Mouse (Mus musculus) layer of hippocampus, postnatal 25 days (tissue): ENCODE results near the gene Ube2h. TPM values are rescaled to one million over a fixed set of nuclear protein-coding genes. Genes with fewer than 3 reads are reported as not detected.
"Not testable (repeated sequence)": the region's sequence is repeated elsewhere in the genome, so short reads cannot be mapped to it uniquely, and the experiment has no call there.

ENCODE experiments used
- DNase-seq, 2 experiments: peaks; one replicate each; pipeline ENCODE4 v3.0.0; 2022; ENCODE audit warnings: mixed read lengths in 2 of 2, low spot score in 1 of 2; ENCODE audit errors: extremely low spot score in 1 of 2
- total RNA-seq, 2 experiments: library from RNA; stranded (reverse); gene quantifications; 2 replicates each; pipeline ENCODE4 v1.2.3; 2021

Gene Ube2h
- 10 to 100 TPM; 84.6 to 92.2 TPM for total RNA-seq

DNA sequence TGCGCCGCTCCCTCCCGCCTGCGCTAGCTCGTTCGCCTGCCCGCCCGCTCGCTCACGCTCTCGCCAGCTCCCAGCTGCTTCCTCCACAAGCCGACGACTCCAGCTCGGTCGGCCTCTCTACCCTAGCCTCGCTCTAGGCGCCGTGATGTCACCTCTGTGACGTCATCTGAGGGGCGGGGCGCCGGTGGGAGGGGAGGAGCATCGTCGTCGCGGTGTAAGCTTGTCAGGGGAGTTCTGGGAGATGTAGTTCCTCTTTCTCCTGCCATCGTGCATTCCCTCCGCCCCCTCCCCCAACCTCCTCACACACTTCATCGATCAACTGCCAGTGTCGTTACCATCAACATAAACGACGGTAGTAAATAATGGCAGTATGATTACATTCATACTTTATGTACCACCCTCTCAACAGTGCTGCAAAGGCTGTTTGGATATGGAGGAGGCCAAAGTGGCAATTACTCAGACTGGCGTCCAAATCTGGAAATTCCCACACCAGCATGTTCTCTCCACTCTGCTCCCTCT is at the start of gene Ube2h:
Gene Ube2h (minus strand): TSS at position 141 of the 519 bp plus-strand sequence.
- DNase-seq, result peak; percentile 99 to 100

DNA sequence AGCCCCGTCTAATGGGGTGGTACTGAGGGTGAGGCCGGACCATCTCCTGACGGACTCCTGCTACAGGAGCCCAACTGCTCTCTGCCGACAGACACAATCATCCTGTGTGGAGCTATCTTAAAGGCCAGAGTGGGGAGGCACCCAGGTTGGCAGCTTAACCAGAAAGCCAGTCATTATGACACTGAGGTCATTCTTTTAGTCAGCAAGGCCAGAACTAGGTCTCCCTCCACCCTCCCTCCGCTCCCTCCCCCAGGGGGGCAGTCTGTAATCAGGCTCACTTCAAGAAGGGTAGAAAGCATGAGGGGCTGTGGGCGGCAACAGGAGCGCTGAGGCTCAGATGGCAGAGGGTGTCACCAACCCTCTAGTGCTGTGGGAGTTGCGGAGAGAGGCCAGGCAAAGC is 49.3 kb upstream of the Ube2h start:
- DNase-seq, result no peak

DNA sequence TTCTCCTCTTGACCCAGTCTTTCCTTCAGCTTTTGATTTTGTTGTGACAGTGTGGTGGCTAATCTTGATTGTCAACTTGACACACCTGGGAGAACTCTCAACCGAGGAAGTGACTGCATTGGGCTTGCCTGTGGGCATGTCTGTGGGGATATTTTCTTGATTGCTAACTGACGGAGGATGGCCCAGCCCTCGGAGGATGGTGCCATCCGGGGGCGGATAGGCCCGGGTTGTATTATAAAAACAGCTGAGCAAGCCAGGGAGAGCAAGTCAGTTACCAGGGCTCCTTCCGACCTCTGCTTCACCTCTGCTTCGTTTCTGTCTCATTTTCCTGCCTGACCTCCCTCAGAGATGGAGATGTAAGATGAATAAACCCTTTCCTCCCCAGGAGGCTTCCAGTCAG is 48.4 kb upstream of the Ube2h start:
- no peak for DNase-seq

DNA sequence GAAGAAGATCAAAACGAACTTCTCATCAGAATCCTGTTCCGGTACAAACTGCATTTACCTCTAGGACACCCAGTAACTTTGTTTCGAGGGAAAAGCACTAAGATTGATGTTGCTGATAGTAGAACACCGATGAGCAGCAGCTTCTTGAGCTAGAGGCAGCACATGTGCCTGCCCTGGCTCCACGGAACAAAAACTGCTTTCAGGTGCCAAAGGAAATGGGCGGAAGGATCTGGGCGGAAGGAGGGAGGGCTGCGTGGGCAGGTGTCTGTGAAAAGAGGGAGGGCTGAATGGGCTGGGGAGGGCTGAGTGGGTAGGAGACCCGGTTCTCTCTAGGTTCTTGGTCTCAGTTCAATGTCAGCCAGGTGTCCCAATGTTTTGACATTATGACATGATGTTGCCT is 47.0 kb upstream of the Ube2h start:
- DNase-seq, result no peak

DNA sequence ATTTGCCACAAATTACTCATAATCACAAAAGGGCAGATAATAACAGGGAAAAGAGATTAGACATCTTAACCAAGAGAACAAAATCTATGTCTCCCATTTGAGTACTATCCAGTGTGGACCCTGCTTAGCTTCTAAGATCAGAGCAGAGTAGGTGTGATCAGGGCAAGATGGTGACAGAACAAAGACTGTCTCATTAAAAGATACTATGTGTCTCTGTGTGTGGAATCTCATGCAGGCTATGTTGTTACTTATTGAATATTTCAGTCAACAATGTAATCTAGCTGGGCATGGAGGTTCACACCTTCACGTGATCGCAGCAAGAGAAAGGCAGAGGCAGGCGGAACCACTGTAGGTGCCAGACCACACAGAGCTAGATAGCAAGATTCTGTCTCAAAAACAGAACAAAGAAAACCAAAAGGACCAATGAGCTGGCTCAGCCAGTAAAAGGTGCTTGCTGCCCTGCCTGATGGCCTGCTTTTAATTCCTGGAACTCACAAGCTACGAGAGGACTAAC is 43.0 kb upstream of the Ube2h start:
- DNase-seq, result no peak

DNA sequence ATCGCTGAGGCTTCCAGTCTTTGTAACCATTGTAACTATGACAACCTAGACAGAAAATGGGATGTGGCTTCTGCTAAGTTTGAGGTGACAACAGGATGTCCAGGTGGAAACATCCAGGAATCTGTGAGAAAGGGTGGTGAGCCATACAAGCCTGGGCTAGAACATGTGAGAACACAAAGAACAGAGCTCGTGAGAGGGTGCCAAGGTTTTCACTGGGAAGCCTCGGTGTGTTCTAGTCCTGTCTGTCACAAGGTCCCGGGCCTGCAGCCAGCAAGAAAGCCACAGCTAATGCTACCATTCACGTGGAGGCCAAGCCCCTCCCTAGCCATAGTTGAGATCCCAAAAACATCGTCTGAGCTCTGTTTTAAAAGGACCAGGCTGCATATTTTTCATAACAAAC is 42.4 kb upstream of the Ube2h start:
- no peak for DNase-seq

DNA sequence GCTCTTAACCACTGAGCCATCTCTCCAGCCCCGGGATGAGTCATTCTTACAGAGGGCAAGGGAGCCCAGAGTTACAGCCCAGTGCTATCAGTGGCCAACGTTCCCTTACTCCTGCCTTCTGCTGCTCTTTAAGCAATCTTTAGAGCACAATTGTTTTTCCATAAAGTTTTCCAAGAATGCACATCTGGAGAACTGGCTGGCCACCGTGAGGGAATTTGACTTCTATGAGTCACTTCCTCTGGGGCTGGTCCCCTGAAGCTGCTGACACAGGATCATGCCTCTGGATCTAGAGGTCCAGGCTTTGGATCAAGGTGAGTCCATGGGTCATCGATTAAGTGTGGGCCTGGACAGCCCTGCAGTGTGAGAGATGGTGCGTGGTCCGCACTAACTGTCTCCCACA is 39.7 kb upstream of the Ube2h start:
- DNase-seq, result no peak

DNA sequence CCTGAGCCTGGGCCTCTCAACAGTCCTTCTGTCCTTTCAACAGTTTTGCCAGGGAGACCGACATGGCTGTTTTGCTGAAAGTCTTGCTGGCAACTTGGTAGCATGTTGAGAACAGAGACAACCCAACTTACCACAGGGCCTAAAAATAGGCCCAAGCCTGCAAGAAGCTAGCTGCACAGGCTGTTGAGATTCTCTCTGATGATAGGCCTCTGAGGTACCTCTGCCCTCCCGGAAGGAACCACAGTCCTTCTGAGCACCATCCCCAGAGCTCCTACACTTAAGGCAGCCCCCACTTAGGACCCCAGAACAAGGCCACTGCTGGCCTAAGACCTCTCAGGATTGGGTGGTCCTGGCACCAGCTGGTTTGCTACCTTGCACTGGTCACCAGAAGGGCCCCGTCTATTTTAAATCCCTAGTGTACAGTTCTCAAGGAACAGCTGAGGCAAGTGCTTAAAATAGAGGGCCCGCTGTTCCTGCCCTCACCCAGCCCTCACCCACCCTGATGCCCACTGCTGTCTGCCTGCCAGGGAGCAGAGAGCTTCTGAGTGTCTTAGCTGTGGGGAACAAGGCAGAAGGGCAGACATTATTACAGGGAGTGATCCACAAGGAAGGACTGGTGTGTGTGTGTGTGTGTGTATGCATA is 36.0 kb upstream of the Ube2h start:
- DNase-seq, result no peak

DNA sequence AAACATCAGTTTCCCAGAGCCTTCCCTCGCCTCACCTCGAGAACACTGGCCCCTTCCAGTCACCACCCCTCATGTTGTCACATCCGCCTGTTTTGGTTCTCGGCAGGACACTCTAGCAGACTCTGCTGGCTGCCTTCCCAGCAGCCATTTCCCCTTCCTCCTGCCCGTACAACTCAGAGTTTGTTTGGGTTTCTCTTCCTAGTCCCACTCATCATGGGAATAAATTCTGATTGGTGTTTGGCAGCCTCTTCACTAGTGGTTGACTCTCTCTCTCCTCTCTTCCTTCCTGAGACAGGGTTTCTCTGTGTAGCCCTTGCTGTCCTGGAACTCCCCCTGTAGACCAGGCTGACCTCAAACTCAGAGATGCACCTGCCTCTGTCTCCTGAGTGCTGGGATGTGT is 32.6 kb upstream of the Ube2h start:
- peak in 1 of 2 experiments; percentile 15 for DNase-seq

DNA sequence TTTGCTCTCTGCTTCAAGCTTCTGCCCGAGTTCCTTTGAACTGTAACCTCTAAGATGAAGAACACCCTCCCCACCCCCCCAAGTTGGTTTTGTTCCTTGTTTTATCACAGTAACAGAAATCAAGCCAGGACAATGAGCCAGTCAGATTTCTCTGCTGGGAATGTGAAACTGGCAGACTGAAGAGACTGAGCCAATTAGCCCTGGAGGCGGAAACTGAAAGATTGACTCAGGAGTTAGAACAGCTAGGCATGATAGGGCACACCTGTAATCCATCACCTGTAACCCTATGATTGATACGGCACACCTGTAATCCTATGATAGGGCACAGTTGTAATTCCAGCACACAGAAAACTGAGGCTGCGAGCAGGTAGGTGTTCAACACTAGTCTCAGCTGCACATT is 27.9 kb upstream of the Ube2h start:
- no peak for DNase-seq

DNA sequence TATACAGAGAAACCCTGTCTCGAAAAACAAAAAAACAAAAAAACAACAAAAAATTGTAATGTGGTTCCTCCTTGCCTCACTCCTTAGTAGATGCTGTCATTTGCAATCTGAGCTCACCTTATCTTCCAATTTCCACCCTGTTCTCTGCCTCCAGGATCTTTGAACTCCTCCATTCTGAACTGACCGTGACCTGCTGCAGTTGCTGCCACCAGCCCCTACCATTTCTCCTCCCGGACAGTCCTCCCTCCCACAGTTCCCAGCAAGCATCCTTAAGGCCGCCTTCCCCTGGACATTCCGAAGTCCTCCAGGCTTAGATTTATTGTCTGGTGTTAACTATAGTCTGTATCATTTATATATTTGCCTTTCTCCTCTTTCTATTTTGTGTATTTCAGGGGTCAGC is 26.4 kb upstream of the Ube2h start:
- no peak for DNase-seq

DNA sequence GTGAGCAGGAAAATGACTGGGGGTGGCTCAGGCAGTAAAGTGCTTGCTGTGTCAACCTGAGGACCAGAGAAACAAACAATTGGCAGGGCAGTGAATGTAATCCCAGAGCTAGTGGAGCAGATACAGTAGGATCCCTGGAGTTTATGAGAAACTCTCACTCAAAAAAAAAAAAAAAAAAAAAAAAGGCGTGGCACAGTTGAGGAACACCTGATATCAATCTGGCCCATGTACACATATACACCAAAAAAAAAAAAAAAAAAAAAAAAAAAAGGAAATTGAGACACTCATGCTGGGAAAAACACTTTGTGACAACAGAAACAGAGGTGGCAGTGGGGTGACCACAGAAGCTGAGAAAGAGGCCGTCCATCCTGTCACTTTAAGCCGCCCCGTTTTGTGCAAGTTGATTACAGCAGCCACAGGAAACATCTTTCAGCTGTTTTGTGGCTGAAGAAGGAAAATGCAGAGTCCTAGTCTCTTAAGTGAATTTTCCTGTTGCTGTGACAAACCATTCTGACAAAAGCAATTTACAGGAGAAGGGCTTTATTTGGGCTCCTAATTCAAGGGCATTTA is 21.7 kb upstream of the Ube2h start:
- no peak for DNase-seq

DNA sequence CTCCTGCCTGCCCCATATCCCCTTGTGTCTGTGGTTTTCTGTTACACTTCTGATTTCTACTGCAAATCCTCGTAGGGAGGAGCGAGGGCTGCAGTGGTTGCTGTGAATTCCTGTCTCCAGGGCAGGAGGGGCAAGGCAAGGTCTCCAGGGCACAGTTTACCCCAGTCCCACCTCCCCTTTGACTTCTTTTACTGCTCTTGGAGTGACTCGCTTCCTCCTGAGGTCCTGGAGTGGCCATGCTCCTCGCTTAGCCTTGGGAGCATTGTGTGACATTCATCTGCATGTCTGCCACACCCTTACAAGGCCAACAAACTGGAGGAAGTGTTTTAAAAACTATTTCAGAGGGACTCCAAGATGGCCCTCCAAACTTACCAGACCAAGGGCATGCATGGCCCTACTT is 16.7 kb upstream of the Ube2h start:
- DNase-seq, result no peak

DNA sequence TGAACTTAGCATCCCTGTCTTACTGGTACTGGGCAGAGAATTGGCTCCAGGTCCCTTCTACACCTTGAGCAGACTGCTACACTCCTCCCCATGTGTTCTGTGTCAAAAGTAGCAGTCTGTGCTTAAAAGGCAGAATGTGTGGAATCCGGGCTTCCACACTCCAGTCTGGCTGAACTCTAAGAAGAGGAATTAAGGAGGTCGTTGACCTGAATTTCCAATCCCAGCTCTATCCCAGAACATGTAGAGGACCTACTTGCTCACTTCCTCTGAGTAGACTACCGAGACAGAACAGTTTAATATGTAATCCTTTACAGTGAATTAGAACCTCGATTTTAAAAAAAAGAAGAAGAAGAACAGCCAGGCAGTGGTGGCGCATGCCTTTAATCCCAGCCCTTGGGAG is 14.9 kb upstream of the Ube2h start:
- DNase-seq, result no peak

DNA sequence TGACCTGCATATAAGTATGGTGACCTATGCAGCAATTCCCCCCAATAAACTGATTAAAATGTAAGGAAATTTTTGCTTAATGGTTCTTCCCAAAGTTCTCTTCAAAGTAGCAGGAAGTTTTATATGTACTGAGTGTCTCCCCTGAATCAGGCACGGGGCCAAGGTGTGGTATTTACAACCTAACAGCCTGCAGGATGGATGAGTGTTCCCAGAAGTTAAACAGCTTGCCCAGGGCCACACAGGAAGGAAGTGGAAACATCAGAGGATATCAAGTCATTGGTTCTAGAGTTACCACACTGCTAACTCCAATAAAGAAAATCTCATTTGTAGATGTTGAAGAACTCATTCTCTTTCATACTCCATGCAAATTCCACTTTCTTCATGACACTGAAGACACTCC is 7.7 kb upstream of the Ube2h start:
- no peak for DNase-seq

DNA sequence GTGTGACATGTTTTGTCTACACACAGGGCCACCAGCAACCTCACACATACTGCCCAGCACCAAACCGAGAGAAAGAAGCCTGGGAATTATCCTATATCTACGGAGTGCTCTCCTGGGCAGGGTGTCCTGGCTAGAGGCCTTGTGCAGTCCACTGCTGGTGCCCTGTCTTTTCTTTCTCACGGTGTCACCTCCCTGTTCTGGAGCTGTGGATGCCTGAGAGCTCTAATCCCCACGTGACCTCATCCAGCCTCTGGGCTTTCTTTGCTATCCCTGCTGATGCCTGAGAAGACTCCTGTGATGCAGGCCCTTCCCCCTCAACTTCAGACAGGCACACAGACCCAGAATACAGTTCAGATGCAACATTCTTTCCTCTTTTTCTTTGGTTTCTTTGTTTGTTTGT is 4.4 kb upstream of the Ube2h start:
- DNase-seq, result no peak

DNA sequence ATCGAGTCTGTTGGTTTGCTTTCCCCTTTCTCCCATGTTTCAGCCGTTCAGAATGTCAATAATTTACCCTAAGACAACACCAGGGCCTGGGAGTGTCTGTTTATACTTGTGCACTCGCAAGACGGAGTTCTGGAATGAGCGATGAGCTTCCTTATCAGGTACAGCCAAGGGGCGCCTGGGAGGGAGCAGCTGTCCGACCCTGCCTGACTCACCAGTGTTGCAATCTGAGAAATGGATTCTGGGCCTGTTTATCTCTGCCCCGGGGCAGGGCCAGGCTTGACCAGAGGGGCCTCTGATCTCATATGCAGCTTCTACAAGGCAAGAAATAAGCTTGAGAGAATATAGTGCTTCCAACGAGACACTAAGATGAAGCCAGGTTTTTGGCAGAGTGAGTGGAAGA is 3.4 kb upstream of the Ube2h start:
- no peak for DNase-seq

DNA sequence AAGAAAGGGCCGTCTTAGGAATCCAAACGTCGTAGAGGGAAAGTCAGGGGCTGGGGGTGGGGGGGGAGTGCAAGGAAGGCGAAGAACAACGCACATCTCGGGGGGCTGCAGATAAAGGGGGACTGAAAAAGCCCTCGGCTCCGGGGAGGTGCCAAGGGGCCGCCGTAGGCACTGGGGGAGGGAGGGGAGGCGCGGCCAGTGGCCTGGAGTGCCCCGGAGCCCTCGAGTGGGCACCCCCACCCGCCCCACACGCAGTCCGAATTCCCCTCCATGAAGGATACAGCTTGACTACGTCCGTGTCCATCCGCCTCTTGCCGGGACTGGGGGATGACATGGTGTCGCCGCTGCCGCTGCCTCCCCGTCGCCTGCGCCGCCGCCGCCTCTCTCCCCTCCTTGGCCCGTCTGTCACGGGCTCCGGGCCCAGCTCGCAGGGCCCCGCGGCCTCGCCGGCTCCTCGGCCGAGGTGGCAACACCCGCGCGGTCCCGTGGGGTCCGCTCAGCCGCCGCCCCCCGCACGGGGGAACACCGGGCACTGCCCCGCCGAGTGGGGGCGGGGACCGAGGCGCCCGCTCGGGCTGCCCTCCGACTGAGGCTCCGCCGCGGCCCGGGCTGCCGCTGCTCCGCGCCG is 454 bp downstream of the Ube2h start:
- not testable (repeated sequence) for DNase-seq

DNA sequence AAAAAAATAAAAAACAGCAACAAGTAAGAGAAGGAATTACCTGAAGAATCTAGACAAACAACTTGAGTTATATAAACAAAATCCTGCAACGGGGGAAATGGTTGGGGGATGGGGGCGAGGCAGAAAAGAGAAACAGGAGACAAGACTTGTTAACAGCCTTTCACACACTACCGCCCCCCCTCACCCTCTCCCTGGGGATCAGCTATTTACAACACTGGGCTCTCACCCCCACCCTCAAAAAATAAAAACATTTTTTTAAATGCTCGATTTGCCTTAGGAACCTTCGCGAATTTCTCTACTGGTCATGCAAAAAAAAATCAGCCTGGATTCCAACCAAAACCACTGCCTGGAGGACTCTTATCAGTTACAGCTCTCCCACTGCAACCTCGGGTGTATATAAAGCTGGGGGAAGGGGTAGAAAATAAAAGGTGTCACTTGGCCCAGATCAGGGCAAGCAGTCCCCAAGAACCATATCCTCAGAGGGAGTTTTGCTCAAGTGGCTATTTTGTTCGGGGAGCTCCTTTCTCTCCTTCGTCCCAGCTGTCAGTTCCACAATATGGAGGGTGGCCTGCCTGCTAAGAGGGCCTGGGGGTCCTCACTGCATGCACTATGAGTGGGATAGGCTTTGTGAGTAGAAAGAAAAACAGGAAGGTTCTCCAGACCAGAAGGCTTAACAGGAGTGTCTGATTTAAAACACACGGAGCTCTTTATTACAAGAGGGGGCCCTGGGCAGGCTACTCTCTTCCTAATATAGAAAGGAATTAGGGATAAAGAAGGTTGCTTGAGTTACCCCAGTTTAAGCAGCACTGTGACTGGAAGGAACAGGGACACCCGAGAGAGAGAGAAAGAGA is 1.3 kb downstream of the Ube2h start:
- DNase-seq, result peak; percentile 15 to 16

DNA sequence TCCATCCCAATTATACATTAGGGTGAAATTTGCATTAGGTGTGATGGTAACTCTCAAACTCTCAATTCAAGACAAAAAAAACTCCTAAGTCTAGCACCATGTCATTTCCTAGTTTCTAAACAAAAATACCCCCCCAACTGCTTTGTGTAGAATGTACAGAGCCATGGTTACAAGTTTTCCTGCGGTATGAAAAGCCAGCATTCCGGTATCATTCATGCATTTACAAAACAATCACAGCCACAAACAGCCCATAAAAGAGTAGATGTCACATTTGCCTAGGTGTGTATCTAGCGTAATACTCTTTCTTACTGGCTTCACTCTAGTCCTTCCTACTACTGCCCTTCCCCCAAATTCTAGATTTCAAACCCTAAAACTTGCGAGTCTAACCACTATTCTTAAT is 2.2 kb downstream of the Ube2h start:
- DNase-seq, result no peak

DNA sequence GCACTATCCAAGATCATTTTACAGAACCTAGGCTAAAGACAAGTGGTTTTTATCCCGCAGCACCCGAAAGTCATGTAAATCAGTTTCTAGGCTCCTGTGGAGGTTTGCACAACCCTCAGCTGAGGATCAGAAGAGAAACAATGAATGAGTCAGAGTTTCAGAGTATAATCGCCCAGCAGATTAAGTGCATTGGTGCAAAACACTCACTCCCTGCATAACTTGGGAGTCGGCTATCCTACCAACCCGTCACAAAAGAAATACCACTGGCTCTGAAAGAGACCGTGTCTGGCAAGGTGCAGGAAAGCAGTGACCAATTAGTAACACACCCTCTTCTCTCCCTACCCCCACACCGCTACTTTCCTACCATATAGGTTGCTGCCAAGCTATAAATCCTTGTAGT is 3.4 kb downstream of the Ube2h start:
- no peak for DNase-seq
